Mouse (Mus musculus) heart, embryonic 10.5 days (tissue): ENCODE data around the gene Unkl. TPM values are rescaled to one million over a fixed set of nuclear protein-coding genes. Genes with fewer than 3 reads are reported as not detected.
A peak's percentile ranks its signal among the peaks of the same experiment; 100 is the strongest.

ENCODE experiments used
- DNase-seq: peaks from one replicate; pipeline ENCODE4 v3.0.0-alpha.2; 2017; ENCODE audit warnings: low spot score
- H3K27ac ChIP-seq: fragments of 300-500 bp; sonication (generic); 2 replicates; pipeline ENCODE4 v1.5.1; 2016; ENCODE audit warnings: mild to moderate bottlenecking
- H3K27me3 ChIP-seq: fragments of 300-500 bp; sonication (generic); 2 replicates; pipeline ENCODE4 v1.6.1; 2016; ENCODE audit warnings: mild to moderate bottlenecking; ENCODE audit not compliant: poor library complexity, insufficient read depth, severe bottlenecking
- H3K36me3 ChIP-seq: fragments of 300-500 bp; sonication (generic); 2 replicates; pipeline ENCODE4 v1.6.1; 2016; ENCODE audit warnings: mild to moderate bottlenecking, moderate library complexity
- H3K4me1 ChIP-seq: fragments of 300-500 bp; sonication (generic); 2 replicates; pipeline ENCODE4 v1.6.1; 2016; ENCODE audit warnings: mild to moderate bottlenecking
- H3K4me3 ChIP-seq: fragments of 300-500 bp; sonication (generic); 2 replicates; pipeline ENCODE4 v1.5.1; 2016; ENCODE audit warnings: mild to moderate bottlenecking, moderate library complexity
- H3K9me3 ChIP-seq: fragments of 300-500 bp; sonication (generic); 2 replicates; pipeline ENCODE4 v1.6.1; 2016; ENCODE audit warnings: mild to moderate bottlenecking, moderate library complexity
- WGBS: fragments of 180-500 bp; shearing (Covaris S2); methylation state at CpG from one replicate; pipeline ENCODE4 v1.1.7; 2016; 5-methylcytosine and 5-hydroxymethylcytosine counted together
- polyA plus RNA-seq: library from polyadenylated mRNA; unstranded; fragments of >200 nt; fragmentation: Nextera tagmentation; extraction: Ambion mirVana; gene quantifications from 2 replicates; pipeline ENCODE4 v1.2.1, GENCODE M21; 2016

Gene Unkl
- 6.5 and 7.4 TPM in 2 replicates for polyA plus RNA-seq

GRCm38 (mm10) chr17:25188150-25189031, at the start of gene Unkl:
Gene Unkl, plus strand, starts transcription at chr17:25188397.
- WGBS = under 1% methylated on average over 84 of the region's 104 CpGs
- DNase-seq = peak; percentile 86
- Histone ChIP-seq H3K36me3 (peaks cover 19% of the 10 kb centered on the region), H3K4me1 (peaks cover 31% of the 10 kb centered on the region), H3K27ac (peak within 1 kb of the TSS; percentile 96), H3K4me3 (peak within 1 kb of the TSS; percentile 97), H3K9me3 (no peaks in the 10 kb centered on the region), H3K27me3 (no peaks in the 10 kb centered on the region)

GRCm38 (mm10) chr17:25138803-25139202, 49.4 kb upstream of the Unkl start:
- Histone ChIP-seq H3K4me3 (no peak overlapping the region), H3K27ac (no peak overlapping the region), H3K9me3 (no peaks in the 10 kb centered on the region), H3K27me3 (no peaks in the 10 kb centered on the region), H3K36me3 (peaks cover 12% of the 10 kb centered on the region; the same call in 1 of the 2 replicates), H3K4me1 (peaks cover 10% of the 10 kb centered on the region)
- WGBS = 91% methylated on average over 1 of the region's 1 CpGs
- DNase-seq = no peak

- Histone ChIP-seq H3K4me1 (peaks cover 7% of the 10 kb centered on the region; the same call in 1 of the 2 replicates), H3K27me3 (no peaks in the 10 kb centered on the region)
- 69% methylated on average over 4 of the region's 4 CpGs for WGBS
These were observed 48.2 kb upstream of the Unkl start for GRCm38 (mm10) chr17:25139960-25140359.

GRCm38 (mm10) chr17:25162161-25162560, 26.0 kb upstream of the Unkl start, which contains the start of gene Ccdc154:
Gene Ccdc154, plus strand, starts transcription at chr17:25162461.
- Histone ChIP-seq H3K36me3 (peaks cover 42% of the 10 kb centered on the region), H3K4me3 (no peak within 1 kb of the TSS), H3K27ac (no peak within 1 kb of the TSS), H3K4me1 (0 out of 2 replicates have a peak, but pooled peaks cover 3% of the 10 kb centered on the region), H3K27me3 (no peaks in the 10 kb centered on the region), H3K9me3 (no peaks in the 10 kb centered on the region)
- 84% methylated on average over 1 of the region's 1 CpGs for WGBS
- no peak for DNase-seq

More at GRCm38 (mm10) chr17:25139960-25140359, 48.2 kb upstream of the Unkl start:
- no peak for DNase-seq
- H3K9me3 ChIP-seq = no peaks in the 10 kb centered on the region
- H3K36me3 ChIP-seq = peaks cover 14% of the 10 kb centered on the region; the same call in 1 of the 2 replicates
- H3K27ac ChIP-seq = no peak overlapping the region
- H3K4me3 ChIP-seq = no peak overlapping the region

- Histone ChIP-seq H3K4me3 (no peak overlapping the region), H3K27ac (no peak overlapping the region; the same call in 1 of the 2 replicates), H3K27me3 (0 out of 2 replicates have a peak, but pooled peaks cover 9% of the 10 kb centered on the region), H3K9me3 (no peaks in the 10 kb centered on the region), H3K4me1 (0 out of 2 replicates have a peak, but pooled peaks cover 3% of the 10 kb centered on the region), H3K36me3 (peaks cover 34% of the 10 kb centered on the region)
- 72% methylated on average over 7 of the region's 7 CpGs for WGBS
- DNase-seq = no peak
These were observed 24.8 kb upstream of the Unkl start for GRCm38 (mm10) chr17:25163387-25163786.

GRCm38 (mm10) chr17:25164770-25165169, 23.4 kb upstream of the Unkl start:
- no peak overlapping the region for H3K27ac ChIP-seq
- WGBS = 82% methylated on average over 3 of the region's 3 CpGs
- H3K27me3 ChIP-seq = 0 out of 2 replicates have a peak, but pooled peaks cover 9% of the 10 kb centered on the region
- H3K4me1 ChIP-seq = 0 out of 2 replicates have a peak, but pooled peaks cover 3% of the 10 kb centered on the region
- H3K36me3 ChIP-seq = peaks cover 24% of the 10 kb centered on the region
- H3K9me3 ChIP-seq = no peaks in the 10 kb centered on the region
- no peak overlapping the region for H3K4me3 ChIP-seq
- no peak for DNase-seq

- DNase-seq = no peak
- 0 out of 2 replicates have a peak, but pooled peaks cover 9% of the 10 kb centered on the region for H3K27me3 ChIP-seq
- peaks cover 10% of the 10 kb centered on the region for H3K36me3 ChIP-seq
- H3K4me3 ChIP-seq = no peak overlapping the region
- WGBS = 47% methylated on average over 6 of the region's 6 CpGs
- no peaks in the 10 kb centered on the region for H3K9me3 ChIP-seq
- H3K4me1 ChIP-seq = peaks cover 7% of the 10 kb centered on the region; the same call in 1 of the 2 replicates
- H3K27ac ChIP-seq = no peak overlapping the region
These were observed 22.1 kb upstream of the Unkl start for GRCm38 (mm10) chr17:25165970-25166671.

- 82% methylated on average over 2 of the region's 2 CpGs for WGBS
These were observed 18.5 kb upstream of the Unkl start for GRCm38 (mm10) chr17:25169706-25170105.

GRCm38 (mm10) chr17:25172558-25172957, 15.6 kb upstream of the Unkl start:
- Histone ChIP-seq H3K9me3 (no peaks in the 10 kb centered on the region), H3K36me3 (no peaks in the 10 kb centered on the region), H3K27me3 (0 out of 2 replicates have a peak, but pooled peaks cover 11% of the 10 kb centered on the region), H3K4me3 (no peak overlapping the region), H3K27ac (no peak overlapping the region), H3K4me1 (peaks cover 16% of the 10 kb centered on the region)
- DNase-seq = no peak
- 87% methylated on average over 3 of the region's 3 CpGs for WGBS

More at GRCm38 (mm10) chr17:25169706-25170105, 18.5 kb upstream of the Unkl start:
- H3K27ac ChIP-seq = no peak overlapping the region
- 0 out of 2 replicates have a peak, but pooled peaks cover 9% of the 10 kb centered on the region for H3K27me3 ChIP-seq
- H3K9me3 ChIP-seq = no peaks in the 10 kb centered on the region
- H3K4me3 ChIP-seq = no peak overlapping the region
- DNase-seq = no peak
- no peaks in the 10 kb centered on the region for H3K36me3 ChIP-seq
- H3K4me1 ChIP-seq = peaks cover 18% of the 10 kb centered on the region

- 0 out of 2 replicates have a peak, but pooled peaks cover 8% of the 10 kb centered on the region for H3K27me3 ChIP-seq
- no peaks in the 10 kb centered on the region for H3K9me3 ChIP-seq
- no peaks in the 10 kb centered on the region for H3K36me3 ChIP-seq
- no peak within 1 kb of the TSS for H3K4me3 ChIP-seq
- peaks cover 16% of the 10 kb centered on the region for H3K4me1 ChIP-seq
- no peak for DNase-seq
- H3K27ac ChIP-seq = no peak within 1 kb of the TSS
- 70% methylated on average over 9 of the region's 9 CpGs for WGBS
These were observed 12.8 kb upstream of the Unkl start, which contains the start of gene Gm38655 for GRCm38 (mm10) chr17:25175411-25175810. Gene Gm38655, minus strand, starts transcription at chr17:25175471.

- Histone ChIP-seq H3K27me3 (peaks cover 15% of the 10 kb centered on the region), H3K9me3 (no peaks in the 10 kb centered on the region), H3K27ac (no peak overlapping the region), H3K4me3 (peak overlapping the region; percentile 83; the same call in 1 of the 2 replicates), H3K36me3 (peaks cover 6% of the 10 kb centered on the region; the same call in 1 of the 2 replicates), H3K4me1 (peaks cover 16% of the 10 kb centered on the region)
- DNase-seq = no peak
These were observed 5.0 kb upstream of the Unkl start for GRCm38 (mm10) chr17:25183232-25183631.

GRCm38 (mm10) chr17:25184129-25184691, 4.0 kb upstream of the Unkl start, which contains the start of gene BC003965:
Gene BC003965, plus strand, starts transcription at chr17:25184554.
- peak; percentile 98 for DNase-seq
- Histone ChIP-seq H3K9me3 (no peaks in the 10 kb centered on the region), H3K36me3 (peaks cover 6% of the 10 kb centered on the region; the same call in 1 of the 2 replicates), H3K27ac (peak within 1 kb of the TSS; percentile 96), H3K4me1 (peaks cover 26% of the 10 kb centered on the region), H3K27me3 (peaks cover 13% of the 10 kb centered on the region), H3K4me3 (peak within 1 kb of the TSS; percentile 83)
- WGBS = under 1% methylated on average over 50 of the region's 50 CpGs
